Mouse (Mus musculus) spleen, postnatal 36 days (tissue): ENCODE data around the gene Shisa3.

Experiments
- DNase-seq, 2 experiments: peaks; one replicate each; pipeline ENCODE4 v3.0.0; 2022; ENCODE audit warnings: low spot score in 2 of 2, mixed read lengths in 1 of 2

The Shisa3 gene

DNA sequence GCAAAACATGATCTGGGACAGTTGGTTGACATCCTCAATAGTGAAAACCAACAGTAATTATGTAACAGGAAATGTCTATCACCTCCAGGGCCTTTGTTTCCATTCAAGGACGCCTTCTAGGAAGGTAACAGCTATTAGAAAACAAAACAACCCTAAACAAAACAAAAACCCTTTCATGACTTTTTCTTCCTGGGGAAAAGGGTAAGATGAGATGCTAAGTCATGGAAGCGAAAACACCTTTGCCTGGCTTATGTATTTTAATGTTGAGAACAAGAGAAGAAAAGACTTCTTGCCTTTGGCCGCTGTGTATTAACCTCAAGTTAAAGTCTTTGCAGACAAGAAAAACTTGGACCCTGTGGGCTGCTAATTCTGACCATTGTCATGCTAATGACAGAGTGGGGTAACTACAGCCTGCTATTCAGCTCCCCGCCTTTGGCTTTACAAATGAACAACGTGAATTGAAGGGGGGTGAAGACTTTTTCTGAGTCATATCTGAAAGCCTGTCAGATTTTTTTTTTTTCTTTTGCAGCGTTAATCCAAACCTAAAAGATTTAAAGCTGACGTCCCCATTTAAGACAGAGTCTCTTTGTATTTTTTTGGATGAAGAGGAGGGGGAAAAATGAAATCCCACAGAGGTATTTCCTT is 25.6 kb downstream of the Shisa3 start:
- no peak for DNase-seq

DNA sequence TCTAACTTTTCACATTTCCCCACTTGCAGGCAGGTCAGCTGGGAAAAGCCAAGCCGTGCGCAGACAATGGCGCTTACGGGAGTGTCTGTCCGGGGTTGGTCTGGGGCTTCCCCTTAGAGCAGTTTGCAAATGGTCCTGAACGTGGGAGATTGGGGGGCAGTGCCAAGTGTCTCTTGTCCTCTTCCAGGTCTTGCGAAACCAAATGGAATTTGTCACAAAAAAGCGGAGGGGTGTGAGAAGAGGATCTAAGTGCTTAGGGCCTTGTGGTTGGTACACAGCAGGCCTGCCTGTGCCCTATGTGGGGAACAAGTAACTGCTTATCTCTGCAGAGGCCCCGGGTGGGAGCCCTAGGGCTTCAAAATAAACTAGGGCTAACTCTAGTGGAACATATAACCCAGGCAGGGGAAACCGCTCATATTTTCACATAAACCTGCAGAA is 26.2 kb downstream of the Shisa3 start:
- DNase-seq = no peak

DNA sequence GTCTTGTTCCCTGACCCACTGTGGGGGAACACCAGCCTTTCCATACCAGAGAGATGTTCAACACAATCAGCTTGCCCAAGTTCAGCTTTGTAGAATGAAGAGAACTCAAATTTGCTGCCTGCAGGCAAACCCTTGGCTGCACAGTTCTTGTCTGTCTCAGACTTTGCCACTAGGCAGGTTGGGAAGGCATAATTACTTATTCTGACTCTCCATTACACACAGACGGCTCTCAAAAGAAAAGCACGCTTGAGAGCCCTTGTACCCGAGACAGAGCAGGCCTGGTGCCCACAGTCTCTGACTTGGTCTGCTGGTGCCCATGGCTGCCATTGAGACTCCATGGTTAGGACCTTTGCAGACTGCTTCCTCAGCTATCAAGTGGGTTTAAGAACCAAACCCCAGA is 26.7 kb downstream of the Shisa3 start:
- no peak for DNase-seq

DNA sequence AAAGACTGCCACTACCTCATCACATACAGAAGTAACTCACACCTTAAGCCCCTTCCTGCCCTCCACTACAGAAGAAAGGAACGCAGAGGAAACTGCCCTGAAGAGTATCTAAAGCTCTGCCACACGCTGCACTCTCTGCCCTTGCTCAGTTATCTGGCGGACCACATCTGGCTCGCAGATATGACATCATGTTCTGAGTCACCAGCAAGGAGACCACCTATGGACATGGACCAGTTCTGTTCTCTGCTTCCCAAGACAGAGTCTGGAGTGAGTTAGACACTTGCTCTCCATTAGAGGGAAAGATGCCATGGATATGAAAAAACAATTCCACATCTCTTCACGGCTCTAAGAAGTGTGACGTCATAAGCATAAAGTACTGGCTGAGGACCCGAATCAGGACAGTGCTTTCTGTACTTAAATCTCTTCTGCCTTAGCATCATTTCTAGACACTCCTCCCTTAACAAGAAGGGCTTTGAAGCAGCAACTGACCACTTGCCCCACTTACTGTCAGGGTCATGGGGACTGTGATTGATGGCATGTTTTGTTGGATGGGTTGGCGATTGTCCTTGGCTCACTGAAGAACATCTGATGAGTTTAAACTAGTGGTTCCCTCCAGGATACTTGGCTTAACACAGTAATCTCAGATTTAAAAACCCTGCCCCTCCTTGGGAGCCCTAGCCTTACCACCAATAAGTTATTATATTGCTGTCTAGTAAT is 33.1 kb downstream of the Shisa3 start:
- DNase-seq = no peak

DNA sequence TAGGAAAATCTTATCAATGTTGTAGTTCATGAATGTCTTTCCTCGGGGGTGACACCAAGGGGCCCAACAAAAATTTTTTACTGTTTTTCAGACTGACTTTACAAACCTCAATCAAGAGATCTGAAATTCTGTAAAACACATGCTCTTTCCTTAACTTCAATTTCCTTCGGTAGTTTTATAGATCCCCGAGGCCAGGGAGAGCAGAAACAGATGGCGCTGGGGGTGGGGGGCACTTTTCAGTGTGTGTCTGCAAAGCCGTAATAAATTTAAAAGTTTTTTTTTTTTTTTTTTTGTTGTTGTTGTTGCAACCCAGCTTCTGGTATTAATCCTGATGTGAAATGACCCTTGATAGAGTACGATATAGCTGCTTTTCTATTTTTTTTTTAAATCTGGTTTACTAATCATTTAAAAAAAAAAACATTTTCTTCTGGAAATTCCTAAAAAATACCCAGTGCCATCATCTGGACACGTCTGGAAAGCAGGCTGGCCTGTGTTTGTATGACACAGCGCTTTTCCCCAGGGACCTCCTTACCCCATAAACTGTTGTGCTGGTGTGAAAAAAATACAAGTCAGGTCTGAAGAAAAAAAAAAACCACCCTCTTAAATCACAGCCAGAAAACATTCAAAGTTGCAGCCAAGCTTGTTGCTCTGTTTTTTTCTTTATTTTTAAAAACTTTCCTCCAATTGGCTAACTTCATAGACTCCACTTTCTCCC is 33.9 kb downstream of the Shisa3 start:
- DNase-seq = no peak

DNA sequence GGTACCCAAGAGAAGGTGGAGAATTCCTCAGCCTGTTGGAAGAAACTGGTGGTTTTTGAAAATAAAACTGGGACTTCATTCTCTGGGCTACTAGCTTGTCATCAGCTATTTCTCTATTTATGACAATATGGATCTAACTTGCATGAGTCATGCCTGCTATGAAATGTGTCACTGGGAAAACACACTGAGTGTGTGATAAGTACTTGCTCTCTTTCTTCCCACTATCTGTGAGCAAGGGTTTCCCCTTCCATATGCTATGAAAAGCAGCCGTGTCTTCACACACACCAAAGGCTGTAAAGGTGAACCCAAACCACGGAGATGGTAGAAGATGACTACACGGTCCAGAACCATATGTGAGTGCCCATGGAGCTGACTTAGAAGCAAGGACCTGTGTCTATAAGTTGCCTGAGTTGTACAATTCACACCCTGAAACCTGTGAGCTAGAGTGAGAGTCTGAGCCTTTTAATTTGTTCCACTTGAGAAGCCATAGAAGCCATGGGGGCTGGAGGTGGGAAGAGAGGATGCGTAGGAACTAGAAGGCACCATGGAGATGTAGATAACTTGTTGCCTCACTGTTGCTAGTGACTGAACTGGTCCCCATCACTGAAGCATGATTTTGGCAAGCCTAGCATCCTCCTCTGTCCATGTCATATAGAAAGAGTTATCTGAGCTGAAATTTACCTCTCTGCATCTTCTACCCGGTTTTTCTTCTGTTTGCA is 36.0 kb downstream of the Shisa3 start:
- DNase-seq = no peak

DNA sequence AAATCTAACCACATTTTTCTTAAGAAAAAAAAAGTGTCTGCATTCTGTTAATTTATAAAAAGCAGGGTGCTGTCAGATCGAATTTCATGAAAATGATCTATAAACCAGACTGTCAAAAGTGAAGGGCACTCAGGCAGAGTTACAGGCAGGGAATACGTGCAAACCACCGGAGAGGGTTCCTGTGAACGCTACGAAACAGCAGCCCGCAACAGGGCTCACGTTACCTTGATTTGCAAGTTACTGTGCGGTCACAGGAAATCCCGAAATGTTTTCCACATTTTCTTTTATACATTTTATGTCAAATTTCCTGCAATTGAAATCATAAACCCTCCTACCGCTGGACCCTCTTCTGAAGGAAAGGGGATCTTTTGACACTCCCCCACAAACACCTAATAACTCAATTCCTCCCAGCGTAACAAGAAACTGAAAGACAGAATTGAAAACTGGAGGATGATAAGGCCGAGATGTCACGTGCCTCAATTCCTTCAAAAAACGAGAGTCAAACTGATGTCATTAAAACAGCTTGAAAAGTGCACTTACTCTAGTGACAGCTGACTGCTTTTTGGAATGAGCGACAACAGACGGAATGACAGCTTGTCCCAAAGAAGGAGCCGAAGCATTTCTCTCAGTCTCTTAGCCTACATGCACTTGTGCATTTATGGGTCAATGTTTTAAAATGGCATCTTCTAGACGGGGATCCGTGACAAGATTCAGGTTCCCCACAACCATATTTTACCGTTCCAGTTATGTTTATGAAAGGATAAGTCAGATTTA is 39.3 kb downstream of the Shisa3 start:
- DNase-seq = no peak

DNA sequence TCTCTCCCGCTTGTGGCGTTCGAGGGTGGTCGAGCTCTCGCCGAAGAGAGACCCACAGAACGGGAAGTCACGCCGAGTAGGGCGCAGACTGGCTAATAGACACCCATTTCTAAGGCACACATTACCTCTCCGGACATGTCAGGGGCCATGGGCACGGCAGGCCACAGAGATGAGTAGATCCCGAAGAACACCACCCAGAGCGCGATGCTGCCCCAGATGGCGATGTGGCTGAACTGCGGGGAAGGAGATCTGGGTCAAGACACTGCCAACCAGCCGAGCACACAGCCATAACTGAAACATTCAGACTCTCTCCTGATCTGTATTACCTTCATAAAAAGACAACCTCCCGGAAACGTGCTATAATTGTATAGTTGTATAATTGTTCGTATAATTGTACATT is 39.9 kb downstream of the Shisa3 start:
- no peak for DNase-seq

DNA sequence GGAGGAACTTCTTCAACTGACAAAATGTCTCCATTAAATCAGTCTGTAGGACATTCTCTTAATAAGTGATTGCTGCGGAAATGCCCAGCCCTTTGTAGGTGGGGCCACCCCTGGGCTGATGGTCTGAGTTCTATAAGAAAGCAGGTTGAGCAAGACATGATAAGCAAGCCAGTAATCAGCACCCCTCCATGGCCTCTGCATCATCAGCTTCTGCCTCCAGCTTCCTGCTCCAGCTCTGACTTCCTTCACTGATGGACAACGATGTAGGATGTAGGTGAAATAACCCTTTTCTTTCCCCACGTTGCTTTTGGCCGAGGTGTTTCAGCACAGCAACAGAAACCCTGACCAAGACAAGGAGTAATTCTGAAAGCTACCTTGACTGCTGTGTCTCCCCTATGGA is 41.5 kb downstream of the Shisa3 start:
- no peak for DNase-seq

DNA sequence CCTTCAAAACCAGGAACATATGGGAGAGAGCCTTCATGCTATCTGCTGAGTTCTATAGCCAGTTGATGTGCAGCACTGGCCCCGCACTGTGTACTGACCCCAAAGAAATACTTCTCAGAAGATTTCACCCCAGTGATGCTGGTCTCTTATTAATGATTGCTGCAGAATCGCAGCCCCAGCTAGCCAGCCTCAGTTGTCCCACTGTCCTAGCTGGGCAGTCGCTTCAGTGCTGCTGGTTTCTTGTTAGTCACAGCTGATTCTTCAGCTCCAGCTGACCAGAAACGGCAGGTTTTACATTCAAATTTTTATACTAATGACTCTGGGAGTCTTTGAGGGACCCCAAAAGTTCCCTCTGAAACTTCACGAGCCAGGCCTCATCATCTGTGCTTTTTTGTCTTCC is 42.3 kb downstream of the Shisa3 start:
- DNase-seq = no peak

DNA sequence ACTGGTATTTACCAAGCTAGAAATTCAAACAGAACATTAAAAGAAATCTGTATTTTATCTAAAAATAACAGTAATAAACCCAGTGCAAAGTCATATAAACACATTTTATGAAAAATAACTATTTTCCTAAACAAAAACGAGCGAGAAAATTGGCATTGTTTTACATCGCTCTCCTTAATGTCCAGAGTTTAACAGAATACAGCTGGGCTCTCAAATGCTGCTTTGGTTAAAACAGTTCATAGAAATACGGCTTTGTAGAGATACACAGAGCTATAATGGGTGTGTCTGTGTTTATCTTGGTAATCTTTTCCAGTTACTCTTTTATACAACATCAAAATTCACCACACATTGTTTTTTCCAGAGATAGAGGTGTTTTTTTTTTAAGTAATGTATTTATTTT is 44.8 kb downstream of the Shisa3 start:
- no peak for DNase-seq

DNA sequence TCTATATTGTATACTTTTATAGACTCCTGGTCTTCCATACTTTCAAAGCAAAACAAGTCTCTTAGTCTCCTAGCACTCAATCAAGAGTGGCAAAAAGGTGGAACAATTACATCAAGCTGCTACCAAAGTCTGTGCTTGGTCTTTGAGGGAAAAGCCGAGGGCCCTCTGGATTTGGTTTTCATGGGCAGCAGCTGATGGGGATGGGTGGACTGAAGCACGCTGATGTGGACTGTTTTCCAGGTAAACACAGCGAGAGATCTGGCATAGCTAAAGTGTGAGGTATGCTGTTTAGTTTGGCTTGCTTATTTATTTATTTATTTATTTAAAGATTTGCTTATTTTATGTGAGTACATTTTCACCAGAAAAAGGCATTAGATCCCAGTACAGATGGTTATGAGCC is 45.9 kb downstream of the Shisa3 start:
- no peak for DNase-seq

DNA sequence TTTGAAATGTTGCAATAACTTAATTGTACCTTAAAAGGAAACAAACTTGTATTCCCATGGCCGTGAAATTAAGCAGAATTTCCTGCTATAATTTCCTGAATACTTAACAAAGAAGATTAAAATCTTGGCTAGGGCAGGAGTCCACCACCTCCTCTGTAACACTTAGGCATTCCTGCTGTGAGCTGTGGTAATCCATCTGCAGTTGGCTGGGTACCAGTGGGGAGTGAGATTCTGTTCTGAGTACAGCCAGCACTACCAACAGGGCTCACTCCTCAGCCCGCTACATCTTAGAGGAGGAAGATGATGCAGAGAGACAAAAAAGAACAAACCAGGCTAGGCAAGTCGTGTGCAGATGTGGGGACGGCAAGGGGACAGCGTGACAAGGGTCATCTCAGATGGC is 46.9 kb downstream of the Shisa3 start:
- DNase-seq = no peak

DNA sequence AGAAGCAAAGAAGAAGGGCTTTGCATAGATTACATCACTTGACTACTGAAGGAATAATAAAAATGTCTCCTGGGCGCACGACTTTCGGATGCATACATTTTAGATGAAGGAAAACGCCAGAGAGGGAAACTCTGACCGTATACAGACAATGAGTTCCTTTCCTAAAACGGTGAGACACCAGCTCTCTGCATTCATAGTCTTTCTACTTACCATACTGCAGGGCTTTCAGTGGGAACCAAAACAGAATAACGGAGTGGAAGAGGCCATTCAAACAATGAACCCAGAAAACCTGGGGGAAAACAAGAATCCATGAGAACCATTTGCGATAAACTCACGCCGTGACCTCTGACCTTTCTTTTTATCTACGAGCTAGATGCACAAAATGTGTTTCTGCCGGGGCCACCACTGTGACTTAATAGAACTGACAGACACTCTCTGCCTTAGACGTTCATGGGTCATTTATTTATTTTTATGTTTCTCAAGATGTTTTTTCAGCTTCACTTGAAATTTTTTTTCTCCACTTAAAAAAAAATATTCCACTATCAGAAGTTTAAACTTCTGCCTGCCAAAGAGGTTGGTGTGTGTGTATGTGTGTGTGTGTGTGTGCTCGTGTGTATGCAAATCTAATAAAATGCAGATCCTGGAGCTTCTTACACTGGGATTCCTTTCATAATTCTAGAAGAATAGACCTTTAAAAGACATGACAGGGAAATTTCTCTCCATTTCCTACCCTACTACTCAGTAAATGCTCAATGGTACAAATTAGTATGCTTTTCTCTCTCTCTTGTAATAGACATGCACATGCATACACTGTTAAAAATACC is 48.2 kb downstream of the Shisa3 start:
- DNase-seq = no peak

DNA sequence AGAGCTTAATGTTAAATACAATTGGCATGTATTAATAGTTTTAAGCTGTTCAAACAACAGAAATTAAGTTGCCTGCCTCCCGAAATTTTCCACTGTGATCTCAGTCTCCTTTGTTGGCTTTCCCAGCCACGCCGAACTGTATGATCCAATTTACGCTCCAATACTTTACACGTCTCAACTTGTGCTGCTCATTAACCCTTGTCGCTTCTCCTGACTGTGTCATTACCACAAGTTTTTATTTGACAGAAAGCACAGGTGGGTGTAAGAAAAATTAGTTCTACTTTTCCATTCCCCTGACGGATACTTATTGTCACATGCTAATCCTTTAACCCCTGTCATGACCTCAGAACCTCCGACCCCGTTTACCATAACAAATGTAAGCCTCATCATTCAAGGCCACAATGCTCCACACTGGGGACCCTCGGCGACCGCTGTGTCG is 49.2 kb downstream of the Shisa3 start:
- DNase-seq = no peak

DNA sequence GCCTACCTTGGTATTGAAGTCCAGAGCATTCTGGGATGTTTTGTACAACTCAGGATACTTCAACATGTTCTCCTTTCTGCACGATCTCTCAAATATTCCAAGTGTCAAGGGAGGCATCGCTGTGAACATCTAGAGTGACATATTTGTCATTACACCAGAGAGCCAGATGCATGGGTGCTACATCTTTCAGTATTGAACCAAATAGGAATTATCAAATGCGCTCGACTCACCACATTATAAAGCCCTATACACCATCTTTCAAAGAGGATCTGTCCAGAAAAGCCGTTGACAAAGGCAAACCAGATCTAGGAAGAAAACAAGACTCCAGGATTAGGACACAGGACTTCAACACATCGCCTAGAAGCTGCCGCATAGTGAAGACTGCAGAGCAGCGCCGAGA is 52.2 kb downstream of the Shisa3 start:
- DNase-seq = no peak

DNA sequence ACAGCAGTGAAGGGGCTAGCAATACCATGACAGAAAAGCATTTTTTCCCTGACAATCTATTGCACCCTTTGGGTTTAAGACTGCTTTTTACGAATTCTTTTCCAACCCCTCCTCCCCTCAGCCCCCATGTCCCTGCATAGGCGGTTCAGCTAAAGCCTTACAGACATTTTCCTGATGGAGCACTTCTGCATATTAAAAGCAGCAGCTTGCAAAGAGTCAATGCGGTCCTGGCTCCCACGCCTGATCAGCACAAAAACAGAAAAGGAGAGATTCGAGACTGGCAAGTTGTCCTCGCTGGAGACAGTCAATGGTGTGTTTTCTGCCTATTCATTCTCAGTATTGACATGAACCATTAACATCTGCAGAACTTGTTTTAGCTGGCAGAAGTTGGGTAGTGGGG is 55.0 kb downstream of the Shisa3 start:
- DNase-seq = no peak

DNA sequence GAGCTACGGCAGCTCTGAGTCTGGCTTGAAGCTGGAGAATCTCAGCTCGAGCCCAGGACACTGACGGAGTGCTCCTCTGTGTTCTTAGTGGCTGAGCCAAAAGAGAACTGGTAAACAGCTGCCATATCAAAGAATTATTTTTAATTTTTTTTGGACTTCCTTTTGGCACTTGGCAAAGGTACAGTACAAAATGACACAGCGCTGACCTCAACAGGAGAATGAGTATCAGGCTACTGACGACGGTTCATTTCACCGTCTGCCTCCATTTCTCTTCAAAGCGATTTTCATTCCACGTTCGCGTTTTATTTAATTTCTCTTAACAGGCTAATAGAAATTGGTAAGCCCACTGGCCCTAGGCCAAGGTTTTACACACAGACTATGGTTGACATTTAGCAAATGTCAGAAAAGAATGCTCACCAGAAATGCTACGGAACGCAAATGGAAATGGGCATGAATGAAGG is 61.8 kb downstream of the Shisa3 start:
- DNase-seq = no peak

DNA sequence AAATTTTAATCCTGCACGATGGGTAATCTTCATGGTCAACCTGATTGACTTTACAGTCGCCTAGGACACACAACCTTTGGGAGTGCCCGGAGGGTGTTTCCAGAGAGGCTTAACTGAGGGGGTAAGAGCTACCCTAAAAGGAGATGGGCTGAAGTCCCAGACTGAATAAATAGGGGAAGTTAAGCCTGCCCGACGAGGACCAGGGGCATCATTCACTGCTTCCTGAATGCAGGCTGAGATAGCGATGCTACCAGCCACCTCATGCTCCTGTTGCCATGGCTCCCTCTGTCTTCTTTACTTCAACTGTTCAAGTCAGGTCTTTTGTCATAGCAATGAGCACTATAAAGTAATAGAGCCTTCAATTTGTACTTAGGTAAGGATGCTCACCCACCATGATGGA is 62.5 kb downstream of the Shisa3 start:
- no peak for DNase-seq

DNA sequence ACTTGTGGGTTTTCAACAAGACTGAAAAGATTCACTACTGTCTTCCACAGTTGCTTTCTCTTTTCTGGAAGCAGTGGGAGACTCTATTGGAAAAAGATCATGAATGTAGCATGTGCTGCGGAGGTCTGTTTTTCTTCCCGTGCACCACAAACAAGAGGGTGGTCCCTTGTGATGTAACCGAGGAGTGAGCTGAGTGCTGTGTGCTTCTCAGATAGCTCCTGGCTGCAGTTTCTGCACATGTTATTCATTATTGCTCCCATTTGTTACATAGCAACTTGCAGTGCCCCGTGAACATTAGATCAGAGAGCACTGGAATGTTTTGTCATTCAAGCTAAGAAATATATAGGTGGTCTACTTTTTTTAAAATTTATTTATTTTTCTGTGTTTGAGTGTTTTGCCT is 65.3 kb downstream of the Shisa3 start:
- no peak for DNase-seq
